Mouse (Mus musculus) layer of hippocampus, postnatal 36 days (tissue): ENCODE results near the gene Cyp2c23. TPM values are rescaled to one million over a fixed set of nuclear protein-coding genes. Genes with fewer than 3 reads are reported as not detected.

ENCODE experiments used
- DNase-seq, 2 experiments: peaks; one replicate each; pipeline ENCODE4 v3.0.0; 2022
- total RNA-seq, 2 experiments: library from RNA; stranded (reverse); gene quantifications; 2 replicates each; pipeline ENCODE4 v1.2.3; 2021

Gene Cyp2c23
- total RNA-seq = not detected

GRCm38 (mm10) chr19:44028972-44029371 lies at the start of gene Cyp2c23:
Gene Cyp2c23, minus strand, starts transcription at chr19:44029208.
- no peak for DNase-seq

DNA sequence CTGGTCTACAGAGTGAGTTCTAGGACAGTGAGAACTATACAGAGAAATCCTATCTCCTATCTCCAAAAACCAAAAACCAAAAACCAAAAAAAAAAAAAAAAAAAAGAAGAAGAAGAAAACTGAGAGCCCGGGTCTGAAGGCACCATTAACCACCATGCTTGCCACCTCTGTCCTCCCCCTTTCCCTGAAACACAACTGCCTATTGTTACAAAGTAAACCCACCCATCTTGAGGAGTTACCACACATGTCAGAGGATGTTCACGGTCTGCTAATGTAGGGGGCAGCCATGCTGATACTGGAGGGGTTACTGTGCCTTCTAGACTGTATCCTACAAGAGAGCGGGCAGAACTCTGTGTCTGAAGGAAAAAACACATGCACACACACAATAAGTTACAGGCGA lies 48.0 kb upstream of the Cyp2c23 start:
- DNase-seq = no peak

DNA sequence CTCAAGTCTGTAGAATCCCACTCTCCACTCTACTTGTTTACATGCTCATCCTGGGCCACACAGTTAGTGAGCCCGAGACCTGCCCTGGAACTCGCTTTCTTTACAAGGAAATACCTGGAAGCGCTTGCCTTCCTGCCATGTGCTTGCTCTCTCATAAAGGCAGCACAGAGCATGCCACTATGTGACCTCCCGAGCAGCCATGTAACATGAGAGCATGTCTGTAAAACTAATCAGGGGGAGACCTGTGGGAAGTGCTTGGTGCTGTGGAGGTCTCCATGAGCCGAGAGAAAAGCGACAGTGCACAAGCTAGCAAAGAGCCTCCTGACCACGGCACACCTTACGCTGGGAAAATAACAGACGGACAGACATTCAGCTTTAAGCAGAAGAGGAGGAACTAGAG lies 47.4 kb upstream of the Cyp2c23 start:
- no peak for DNase-seq

DNA sequence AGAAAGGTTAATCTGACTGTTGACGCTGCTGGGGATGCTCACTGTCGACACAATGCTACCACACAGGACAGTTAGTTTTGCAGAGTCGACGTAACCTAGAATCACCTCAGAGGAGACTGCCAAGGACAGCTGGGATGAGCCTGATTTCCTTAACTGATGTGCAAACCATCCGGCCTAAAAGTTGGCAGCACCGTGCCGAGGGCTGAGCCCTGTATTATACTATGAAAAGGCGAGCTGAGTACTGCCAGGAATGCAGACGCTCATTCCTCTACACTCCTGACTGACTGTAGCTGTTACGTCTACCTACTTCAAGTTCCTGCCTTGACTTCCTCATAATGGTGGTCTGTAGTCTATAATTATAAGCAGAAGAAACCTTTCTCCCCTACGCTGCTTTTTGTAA lies 46.0 kb upstream of the Cyp2c23 start:
- DNase-seq = no peak

- no peak for DNase-seq
Measured at GRCm38 (mm10) chr19:44071166-44071565, 42.2 kb upstream of the Cyp2c23 start.

GRCm38 (mm10) chr19:44069914-44070232 lies 40.9 kb upstream of the Cyp2c23 start:
- no peak for DNase-seq

DNA sequence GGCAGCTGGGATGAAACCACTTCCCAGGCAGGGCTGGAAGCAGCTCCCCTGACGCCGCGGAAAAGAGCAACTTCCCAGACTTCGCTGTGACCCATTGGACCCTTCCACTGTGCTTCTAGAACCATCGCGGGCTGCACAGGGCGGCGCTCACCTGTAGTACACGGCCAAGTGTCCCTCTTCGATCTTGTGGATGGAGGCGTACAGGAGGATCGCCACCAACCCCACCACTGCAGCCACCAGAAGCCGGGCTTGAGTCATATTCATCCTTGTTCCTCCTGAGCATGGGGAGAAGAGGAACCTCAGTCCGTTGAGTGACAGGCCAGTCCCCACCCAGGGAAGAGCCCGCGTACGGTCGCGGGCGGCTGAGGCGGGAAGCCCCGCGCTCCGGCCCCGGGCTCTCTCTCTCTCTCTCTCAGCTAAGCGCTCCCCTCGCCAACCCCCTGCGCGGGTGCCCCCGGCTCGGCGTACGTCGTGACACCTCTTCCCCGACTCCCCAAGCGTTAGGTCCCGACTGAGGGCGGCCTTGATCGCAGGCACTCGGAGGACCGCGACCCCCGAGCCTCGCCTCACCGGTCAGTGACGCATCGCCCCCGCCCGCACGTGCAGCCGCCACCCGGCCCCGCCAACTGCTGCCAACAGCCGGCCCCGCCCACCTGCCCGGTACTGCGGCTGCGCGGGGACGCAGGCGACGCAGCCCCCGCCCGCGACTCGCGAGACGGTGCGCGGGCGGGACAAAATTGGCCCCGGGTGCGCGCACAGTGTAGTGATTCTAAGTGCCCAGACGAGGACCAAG lies 40.3 kb upstream of the Cyp2c23 start, which contains the start of gene Erlin1:
TSS of gene Erlin1 (minus strand) at position 665 of the 793 bp plus-strand sequence.
- DNase-seq = peak; percentile 90 to 91

- DNase-seq = no peak
Measured at GRCm38 (mm10) chr19:44068232-44068631, 39.2 kb upstream of the Cyp2c23 start.

DNA sequence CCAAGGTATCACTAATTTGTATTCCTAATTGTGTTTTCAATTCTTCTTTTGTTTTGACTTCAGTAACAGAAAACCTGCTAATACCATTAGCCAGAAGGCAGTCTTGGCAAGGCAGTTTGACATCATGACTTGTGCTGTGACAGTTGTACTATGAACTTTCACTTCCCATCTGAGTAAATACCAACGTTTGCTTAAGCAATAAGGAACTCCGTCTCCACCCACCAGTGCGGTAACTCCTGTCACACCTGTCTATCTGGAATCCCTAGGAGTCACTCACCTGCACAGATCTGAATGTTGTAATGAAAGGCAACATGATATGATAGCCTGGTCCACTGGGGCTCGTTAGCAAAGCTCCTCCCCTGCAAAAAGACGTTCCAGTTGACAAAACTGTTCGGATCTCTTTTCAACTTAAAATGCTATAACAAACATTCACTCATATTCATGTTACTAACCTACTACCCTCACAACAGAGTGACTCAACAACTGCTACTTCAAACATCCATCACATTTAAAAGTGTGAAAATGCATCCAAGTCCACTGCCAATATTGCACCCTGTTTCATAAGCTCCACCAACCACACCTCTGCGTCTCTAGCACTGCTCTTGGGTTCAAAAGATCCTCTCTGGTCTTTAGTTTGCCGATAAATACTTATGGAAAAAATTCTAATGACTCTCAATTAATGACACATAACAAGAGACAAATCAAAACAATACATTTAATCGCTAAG lies 38.5 kb upstream of the Cyp2c23 start:
- DNase-seq = no peak

- no peak for DNase-seq
Measured at GRCm38 (mm10) chr19:44064734-44065133, 35.7 kb upstream of the Cyp2c23 start.

GRCm38 (mm10) chr19:44063773-44064172 lies 34.8 kb upstream of the Cyp2c23 start:
- DNase-seq = no peak

GRCm38 (mm10) chr19:44060226-44060625 lies 31.2 kb upstream of the Cyp2c23 start:
- no peak for DNase-seq

GRCm38 (mm10) chr19:44055173-44055826 lies 26.3 kb upstream of the Cyp2c23 start:
- DNase-seq = no peak

DNA sequence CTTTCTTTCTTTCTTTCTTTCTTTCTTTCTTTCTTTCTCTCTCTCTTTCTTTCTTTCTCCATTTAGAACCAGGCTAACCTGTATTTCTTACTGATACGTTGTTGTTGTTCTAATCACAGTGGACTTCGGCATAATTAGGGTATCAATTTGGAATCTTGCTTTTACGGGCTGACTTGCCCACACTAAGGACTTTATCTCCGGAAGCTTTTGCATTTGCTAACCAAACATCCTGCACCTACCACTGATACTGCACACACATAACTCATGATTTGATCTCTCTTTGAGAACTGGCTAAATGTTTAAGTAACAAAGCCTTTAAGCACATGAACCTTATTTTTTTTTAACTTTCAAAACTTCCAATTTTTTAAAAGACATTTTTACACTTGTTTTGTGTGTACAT lies 21.4 kb upstream of the Cyp2c23 start:
- no peak for DNase-seq

DNA sequence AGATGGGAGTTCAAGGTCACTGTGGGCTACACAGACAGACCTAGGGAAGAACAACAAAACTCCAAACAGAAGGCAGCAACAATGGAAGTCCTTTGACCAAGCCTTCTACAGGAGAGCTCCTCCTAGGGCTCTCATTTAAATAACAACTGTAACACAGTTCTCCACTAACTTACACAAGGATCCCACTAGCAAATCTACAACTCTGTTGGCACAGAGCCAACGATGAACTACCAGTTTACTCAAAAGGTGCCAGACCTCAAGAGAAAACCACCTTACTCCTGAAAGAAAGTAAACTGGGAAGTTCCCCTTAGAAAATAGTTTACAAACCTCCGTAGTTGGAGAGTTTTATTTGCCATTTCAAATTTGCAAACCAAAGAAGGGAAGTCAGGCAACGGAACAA lies 20.3 kb upstream of the Cyp2c23 start:
- DNase-seq = no peak

DNA sequence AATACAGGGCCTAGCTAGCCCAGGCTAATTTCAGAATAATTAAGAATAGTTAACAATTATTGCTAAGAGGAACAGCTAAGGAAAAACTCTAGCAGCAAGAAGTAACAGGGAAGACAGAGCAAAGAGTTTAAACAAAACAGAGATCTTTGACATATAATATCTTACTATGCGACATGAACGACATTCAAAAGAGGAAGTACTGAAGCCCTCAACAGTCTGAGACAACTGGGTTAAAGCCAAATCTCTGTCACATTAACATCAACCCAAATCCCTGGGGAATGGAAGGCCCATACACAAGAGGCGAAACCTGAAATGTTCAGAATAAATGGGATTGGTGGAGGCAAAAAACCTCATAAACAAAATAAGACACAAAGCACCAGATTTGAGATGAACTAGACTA lies 16.8 kb upstream of the Cyp2c23 start:
- no peak for DNase-seq

GRCm38 (mm10) chr19:44042121-44042520 lies 13.1 kb upstream of the Cyp2c23 start:
- DNase-seq = no peak

DNA sequence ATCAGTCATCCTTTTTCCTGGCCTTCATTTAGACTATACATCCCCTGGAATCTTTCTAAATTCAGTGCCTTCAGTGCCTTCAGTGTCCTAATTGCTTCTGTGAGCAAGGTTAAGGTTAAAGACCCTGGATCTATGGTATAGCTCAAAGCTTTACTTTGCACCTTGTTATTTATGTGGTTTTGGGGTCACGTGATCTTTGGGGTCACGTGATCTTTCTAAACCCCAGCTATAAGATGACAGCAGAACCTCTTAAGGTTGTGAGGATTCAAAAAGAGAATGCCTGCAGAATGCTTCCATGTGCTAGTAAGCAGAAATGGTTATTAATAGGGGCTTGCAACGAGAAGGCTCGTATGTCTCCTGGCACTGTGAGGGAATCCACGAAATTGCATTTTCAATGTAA lies 4.4 kb upstream of the Cyp2c23 start:
- DNase-seq = no peak

- DNase-seq = no peak
Measured at GRCm38 (mm10) chr19:44032046-44032744, 3.2 kb upstream of the Cyp2c23 start.

- DNase-seq = no peak
Measured at GRCm38 (mm10) chr19:44030024-44030423, 1.0 kb upstream of the Cyp2c23 start.

GRCm38 (mm10) chr19:44026956-44027530 lies 2.0 kb downstream of the Cyp2c23 start:
- no peak for DNase-seq

DNA sequence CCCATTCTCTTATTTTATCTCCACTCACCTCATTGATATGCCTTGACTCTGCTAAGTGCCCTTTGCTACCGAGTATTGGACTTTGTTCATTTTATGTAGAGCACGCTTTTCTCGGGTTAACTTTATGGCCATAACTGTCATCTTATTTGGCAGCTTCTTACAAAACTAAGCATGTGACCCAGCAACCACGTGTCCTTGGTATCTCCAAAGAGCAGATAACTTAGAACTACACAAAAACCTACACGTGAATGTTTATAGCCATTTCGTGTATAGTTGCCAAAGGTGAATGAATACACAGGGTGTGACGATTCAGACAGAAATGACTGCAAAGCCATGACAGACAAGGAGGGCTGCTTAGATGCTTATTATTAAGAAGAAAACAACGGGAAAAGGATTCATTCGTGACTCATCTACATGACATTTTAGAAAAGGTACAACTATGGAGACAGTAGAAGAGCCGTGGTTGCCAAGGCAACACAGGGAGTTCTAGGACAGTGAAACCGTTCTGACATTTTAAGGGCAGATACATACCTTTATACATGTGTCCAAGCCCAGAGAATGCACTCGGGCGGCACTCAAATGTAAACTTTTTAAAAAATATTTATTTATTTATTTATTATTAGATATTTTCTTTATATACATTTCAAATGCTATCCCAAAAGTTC lies 4.0 kb downstream of the Cyp2c23 start:
- DNase-seq = no peak
